ENCODE assay signal across 20 mouse cellular contexts in genomic region chr6:92596340-92596739, GRCm38 (mm10).
A peak's percentile ranks its signal among the peaks of the same experiment; 100 is the strongest.
DNase-seq lines count a peak whose midpoint lies in the region; ATAC-seq and TF ChIP-seq lines count a peak whose summit lies in the region.
"Had no signal": no experiment of that assay in that cellular context is flagged by ENCODE, and none has a peak within 500 bp of the region (broad histone marks: within the 10 kb centered on the region; RNA-seq: fewer than 3 reads in every experiment).

No protein-coding gene starts in this region.

- 0 out of 2 replicates have a peak, but pooled peaks cover 4% of the 10 kb centered on the region for H3K4me1 ChIP-seq in hindbrain, embryonic 15.5 days (replicated peaks)
- H3K4me1 ChIP-seq in hindbrain, embryonic 10.5 days (replicated peaks) = no peaks in the 10 kb centered on the region
- H3K4me1 ChIP-seq: embryonic facial prominence, embryonic 13.5 days; forebrain, embryonic 12.5 days; heart, embryonic 12.5 days; hindbrain, embryonic 13.5 days had no signal

- H3K4me2 ChIP-seq in hindbrain, embryonic 15.5 days = no peak overlapping the region
- H3K4me2 ChIP-seq: embryonic facial prominence, embryonic 13.5 days; forebrain, embryonic 12.5 days; heart, embryonic 12.5 days; hindbrain, embryonic 13.5 days had no signal

- intact Hi-C loops in left cerebral cortex, adult 2 months (cut with DNase I) = no loop called here
- intact Hi-C loops in left cerebral cortex, postnatal 36 days (cut with DNase I) = loop anchor here (10.0 kb wide), 1 partner anchor 62 kb away; no protein-coding TSS in a partner anchor

- H3K27me3 ChIP-seq in hindbrain, embryonic 15.5 days = no peaks in the 10 kb centered on the region
- H3K27me3 ChIP-seq in hindbrain, embryonic 10.5 days (ENCODE audit: insufficient read depth, poor library complexity, severe bottlenecking) = no peaks in the 10 kb centered on the region
- H3K27me3 ChIP-seq: embryonic facial prominence, embryonic 13.5 days; forebrain, embryonic 12.5 days; heart, embryonic 12.5 days; hindbrain, embryonic 13.5 days had no signal

- no peaks in the 10 kb centered on the region for H3K36me3 ChIP-seq in hindbrain, embryonic 15.5 days
- no peaks in the 10 kb centered on the region for H3K36me3 ChIP-seq in hindbrain, embryonic 10.5 days
- H3K36me3 ChIP-seq: embryonic facial prominence, embryonic 13.5 days; forebrain, embryonic 12.5 days; heart, embryonic 12.5 days; hindbrain, embryonic 13.5 days had no signal

- no peaks in the 10 kb centered on the region for H3K9me3 ChIP-seq in hindbrain, embryonic 15.5 days
- H3K9me3 ChIP-seq in hindbrain, embryonic 10.5 days = no peaks in the 10 kb centered on the region
- H3K9me3 ChIP-seq: embryonic facial prominence, embryonic 13.5 days; forebrain, embryonic 12.5 days; heart, embryonic 12.5 days; hindbrain, embryonic 13.5 days had no signal

- no peak for TF ChIP-seq POLR2A in brain, embryonic 14.5 days (IDR thresholded peaks at IDR 0.05; ENCODE audit: borderline replicate concordance, extremely low read depth, insufficient read depth, insufficient read length, poor library complexity, severe bottlenecking)

- no peak for TF ChIP-seq CTCF in left cerebral cortex, adult 2 months (IDR thresholded peaks at IDR 0.05)
- no peak for TF ChIP-seq CTCF in brain, embryonic 14.5 days (IDR thresholded peaks at IDR 0.05; ENCODE audit: borderline replicate concordance, extremely low read depth, insufficient read depth, insufficient read length)

- no peak for DNase-seq in hindbrain, embryonic 10.5 days (ENCODE audit: low spot score)
- no peak for DNase-seq in left cerebral cortex, adult 2 months (ENCODE audit: extremely low spot score in 1 of 2, low spot score in 2 of 2)
- no peak for DNase-seq in left cerebral cortex, postnatal 36 days (ENCODE audit: low spot score in 2 of 2)
- peak; percentile 78 for DNase-seq in brain, adult 2 months (ENCODE audit: low read depth, low spot score)
- DNase-seq in brain, embryonic 14.5 days (ENCODE audit: low read depth) = peak; percentile 17
- DNase-seq in urinary bladder, postnatal 10 days (ENCODE audit: low spot score) = no peak
- DNase-seq: adrenal gland, adult 2 months; adrenal gland, postnatal 25 days; cerebellum, adult 11 months; cerebellum, adult 8-10 months; cerebellum, postnatal 14 days; gastrocnemius, postnatal 10 days; heart, adult 2 months; heart, postnatal 36 days; kidney, adult 11 months had no signal

- 0 out of 2 replicates have a peak overlapping the region, but pooled peaks have one; percentile 11 for H3K27ac ChIP-seq in hindbrain, embryonic 15.5 days (replicated peaks)
- H3K27ac ChIP-seq in hindbrain, embryonic 10.5 days = no peak overlapping the region
- peak overlapping the region; percentile 9; the same call in 1 of the 2 replicates for H3K27ac ChIP-seq in left cerebral cortex, adult 2 months
- H3K27ac ChIP-seq: embryonic facial prominence, embryonic 13.5 days; forebrain, embryonic 12.5 days; heart, adult 2 months; hindbrain, embryonic 13.5 days had no signal

- no peak overlapping the region for H3K9ac ChIP-seq in hindbrain, embryonic 15.5 days
- H3K9ac ChIP-seq: embryonic facial prominence, embryonic 13.5 days; forebrain, embryonic 12.5 days; heart, embryonic 12.5 days; hindbrain, embryonic 13.5 days had no signal

- peak; percentile 65; the same call in 1 of the 2 replicates for ATAC-seq in hindbrain, embryonic 15.5 days (ENCODE audit: low FRiP score, low read depth)

- 57% methylated on average over 3 of the region's 3 CpGs for WGBS in hindbrain, embryonic 15.5 days
- WGBS in hindbrain, embryonic 10.5 days = 84% methylated on average over 3 of the region's 3 CpGs

- no peak overlapping the region for H3K4me3 ChIP-seq in hindbrain, embryonic 15.5 days
- no peak overlapping the region for H3K4me3 ChIP-seq in hindbrain, embryonic 10.5 days
- H3K4me3 ChIP-seq in left cerebral cortex, adult 2 months = no peak overlapping the region
- H3K4me3 ChIP-seq: embryonic facial prominence, embryonic 13.5 days; forebrain, embryonic 12.5 days; heart, adult 2 months; heart, embryonic 12.5 days; hindbrain, embryonic 13.5 days had no signal

Comparison
In these comparisons a context has a peak if more than half of its experiments do, and no peak if none do; other contexts are left out.
1. DNase-seq: peak in brain, adult 2 months (single experiment) and brain, embryonic 14.5 days (single experiment); none in hindbrain, embryonic 10.5 days (single experiment), left cerebral cortex, adult 2 months (0 of 2), left cerebral cortex, postnatal 36 days (0 of 2) and urinary bladder, postnatal 10 days (single experiment).